Mouse (Mus musculus) brain, adult 10 weeks (tissue): ENCODE results near the gene Zfp934. TPM values are rescaled to one million over a fixed set of nuclear protein-coding genes. Genes with fewer than 3 reads are reported as not detected.

Experiments used
- polyA plus RNA-seq: library from polyadenylated mRNA; stranded (reverse); fragments of 350-450 nt; fragmentation: Illumina TruSeq; extraction: RNeasy Lipid Tissue Mini Kit (QIAGEN cat#74804); gene quantifications from one replicate; pipeline ENCODE4 v1.2.3, GENCODE M21; 2015; ENCODE audit warnings: low read depth, low replicate concordance

Gene Zfp934
- polyA plus RNA-seq = 9.3 TPM

GRCm38 (mm10) chr13:62571099-62571498, at the start of gene Zfp934:
Gene Zfp934 (minus strand): TSS chr13:62571199.

GRCm38 (mm10) chr13:62558189-62559110, 12.5 kb downstream of the Zfp934 start, which contains the start of gene Zfp935:
Gene Zfp935 (minus strand): TSS chr13:62558511.

GRCm38 (mm10) chr13:62466424-62467334, 104.3 kb downstream of the Zfp934 start, which contains the start of gene Gm49359:
Gene Gm49359 (minus strand): TSS chr13:62466832.

Other genes with a start within 250 kb of the Zfp934 start
- gene Gm3604, start 188.0 kb downstream of the Zfp934 start, polyA plus RNA-seq = 2.0 TPM
- gene Gm49359, start 104.4 kb downstream of the Zfp934 start, polyA plus RNA-seq = 10.3 TPM
- not detected for gene Zfp935, start 12.7 kb downstream of the Zfp934 start, polyA plus RNA-seq
- gene 6720489N17Rik, start 53.0 kb upstream of the Zfp934 start, polyA plus RNA-seq = 5.0 TPM
- 16.2 TPM for gene Platr25, start 189.5 kb upstream of the Zfp934 start, polyA plus RNA-seq
- gene Gm5141, start 214.6 kb upstream of the Zfp934 start, polyA plus RNA-seq = 3.6 TPM